Mouse (Mus musculus) cerebellum, adult (tissue): ENCODE measurements around the gene Mlst8.

Experiments
- ATAC-seq: cut with Nextera tagmentation; 2 replicates; pipeline ENCODE4 v1.9.2; 2017; ENCODE audit warnings: mild to moderate bottlenecking, moderate library complexity, mixed read lengths; ENCODE audit not compliant: insufficient number of reproducible peaks, low FRiP score, low TSS enrichment

The Mlst8 gene

GRCm38 (mm10) chr17:24478663-24479380 lies at the start of gene Mlst8:
Gene Mlst8, minus strand, starts transcription at chr17:24479078.
- peak; percentile 84 for ATAC-seq

DNA sequence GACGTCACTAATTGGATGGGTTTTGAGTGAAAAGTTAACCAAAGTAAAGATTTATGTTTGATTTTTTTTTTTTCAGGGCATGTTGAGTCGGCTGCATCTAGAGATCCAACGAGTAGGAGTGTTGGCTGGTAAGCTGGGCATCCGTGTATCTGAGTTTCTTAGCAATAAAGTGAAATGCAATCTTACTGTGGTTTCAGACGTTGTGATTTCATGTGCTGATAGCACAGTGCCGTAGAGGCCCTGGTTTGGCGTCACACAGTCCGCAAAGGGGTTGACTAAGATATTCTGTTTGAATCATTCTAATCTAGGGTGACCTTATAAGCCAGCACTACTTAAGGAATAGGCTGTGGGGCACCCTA lies 49.7 kb upstream of the Mlst8 start:
- ATAC-seq: no peak

- ATAC-seq: peak; percentile 94
Observed at GRCm38 (mm10) chr17:24527723-24528559, 49.1 kb upstream of the Mlst8 start, which contains the start of gene Traf7. Gene Traf7, minus strand, starts transcription at chr17:24527938.

DNA sequence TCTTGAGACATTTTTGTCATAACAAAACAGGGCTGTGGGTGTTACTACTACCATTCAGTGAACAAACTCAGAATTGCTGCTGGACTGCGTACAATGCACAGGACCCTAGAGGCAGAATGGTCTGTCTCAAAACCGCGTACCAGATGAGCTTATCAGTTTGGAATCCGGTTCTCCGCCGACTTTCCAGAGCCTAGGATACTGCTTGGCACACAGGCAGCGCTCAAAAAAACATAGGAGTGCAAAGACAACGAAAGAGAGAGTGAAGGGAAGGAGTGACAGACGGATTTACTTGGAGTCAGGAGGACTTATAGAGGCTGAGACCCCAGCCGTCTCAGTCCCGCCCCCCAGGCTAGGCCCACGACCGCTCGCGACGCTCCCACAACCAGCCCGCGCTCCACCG lies 48.4 kb upstream of the Mlst8 start:
- no peak for ATAC-seq

DNA sequence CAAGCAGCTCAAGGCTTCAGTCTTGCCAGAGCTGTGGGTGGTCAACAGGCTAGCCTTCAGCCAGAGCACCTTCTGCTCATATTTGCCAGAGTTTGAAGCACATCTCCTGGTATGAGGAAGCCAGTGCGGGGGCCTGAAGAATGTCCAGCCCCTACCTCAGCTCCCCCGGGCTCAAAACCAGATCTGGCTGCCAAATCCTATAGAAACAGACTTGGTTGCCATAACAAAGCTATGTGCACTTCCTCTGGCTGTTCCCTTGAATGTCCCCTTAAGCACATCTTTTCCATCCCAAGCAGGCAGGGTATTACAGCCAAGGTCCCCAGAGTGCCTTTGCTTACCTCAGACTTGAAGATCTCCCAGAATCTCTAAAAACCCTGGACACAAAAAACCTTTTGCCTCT lies 45.9 kb upstream of the Mlst8 start:
- no peak for ATAC-seq

DNA sequence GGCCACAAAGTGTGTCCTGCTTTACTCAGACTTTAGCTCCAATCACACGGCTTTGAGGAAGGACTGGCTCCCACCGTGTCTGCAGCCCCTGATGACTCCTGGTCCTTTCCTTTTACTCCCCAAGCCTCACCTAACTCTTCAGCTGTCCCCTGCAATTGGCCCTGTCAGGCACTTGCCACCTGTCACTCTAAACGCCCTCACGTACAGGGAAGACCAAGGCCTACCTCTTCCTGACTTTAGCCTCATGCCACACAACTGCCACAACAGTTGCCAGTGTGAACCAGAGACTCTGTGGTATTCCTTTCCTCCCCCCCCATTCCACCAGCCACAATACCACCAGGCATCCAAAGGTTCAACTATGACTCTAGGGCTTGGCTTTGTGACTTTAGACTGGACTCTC lies 41.6 kb upstream of the Mlst8 start:
- no peak for ATAC-seq

GRCm38 (mm10) chr17:24514270-24515257 lies 35.7 kb upstream of the Mlst8 start:
- no peak for ATAC-seq

GRCm38 (mm10) chr17:24513609-24514008 lies 34.7 kb upstream of the Mlst8 start:
- no peak for ATAC-seq

DNA sequence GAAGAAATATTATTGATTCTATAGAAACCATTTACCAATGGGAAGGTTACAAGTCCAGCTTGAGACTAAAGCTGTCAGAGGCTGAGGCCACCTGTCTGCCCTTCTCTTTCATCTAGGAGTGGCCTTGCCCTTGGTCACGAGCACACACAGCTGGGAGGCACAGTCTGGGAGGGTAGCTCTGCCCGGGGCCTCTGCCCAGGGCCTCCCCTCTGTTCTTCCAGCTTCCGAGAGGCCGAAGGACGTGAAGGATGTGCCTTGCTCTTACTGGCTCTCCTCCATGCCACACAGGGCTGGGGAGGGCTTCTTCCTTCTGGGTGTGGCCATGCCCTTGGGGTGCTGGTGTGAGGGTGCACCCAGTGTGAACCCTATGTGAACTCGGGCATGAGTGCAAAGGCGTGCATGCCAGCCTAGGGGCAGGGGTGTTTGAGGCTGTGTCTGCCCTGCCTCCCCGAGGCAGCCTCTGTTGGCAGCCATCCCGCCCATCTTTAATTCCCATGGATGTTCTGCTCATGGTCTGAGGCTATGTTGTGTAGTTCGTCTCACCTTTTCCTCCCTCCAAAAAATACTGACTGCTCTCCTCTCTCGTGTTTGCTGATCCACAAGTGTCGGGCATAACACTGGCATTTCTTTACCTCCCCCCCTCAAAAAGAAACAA lies 29.1 kb upstream of the Mlst8 start:
- no peak for ATAC-seq

- no peak for ATAC-seq
Observed at GRCm38 (mm10) chr17:24507129-24507664, 28.3 kb upstream of the Mlst8 start.

DNA sequence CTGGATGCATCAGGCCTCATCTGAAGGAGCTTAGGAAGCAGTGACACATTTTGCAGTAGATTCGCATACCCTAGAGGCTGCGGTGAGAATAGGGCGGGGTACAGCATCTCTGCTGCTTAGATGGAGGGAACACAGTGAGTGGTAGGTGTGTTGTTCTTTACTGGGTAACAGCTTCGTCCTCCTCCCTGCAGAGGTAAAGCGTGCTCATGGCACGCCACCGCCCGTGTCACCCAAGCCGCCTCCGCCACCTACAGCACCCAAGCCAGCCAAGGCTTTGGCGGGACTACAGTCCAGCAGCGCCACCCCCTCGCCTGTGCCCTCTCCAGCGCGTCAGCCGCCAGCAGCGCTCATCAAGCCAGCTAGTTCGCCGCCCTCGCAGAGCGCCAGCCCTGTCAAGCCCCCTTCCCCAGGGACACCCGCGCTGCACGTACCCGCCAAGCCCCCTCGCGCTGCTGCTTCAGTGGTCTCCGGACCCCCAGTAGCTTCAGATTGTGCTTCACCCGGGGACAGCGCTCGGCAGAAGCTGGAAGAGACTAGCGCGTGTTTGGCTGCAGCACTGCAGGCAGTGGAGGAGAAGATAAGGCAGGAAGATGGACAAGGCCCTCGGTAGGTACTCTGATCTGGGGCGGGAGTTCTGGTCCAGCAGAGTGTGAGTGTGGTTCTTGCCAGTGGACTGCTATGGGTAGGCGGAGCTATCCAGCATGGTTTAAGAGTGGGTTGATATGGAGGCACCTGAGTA lies 27.6 kb upstream of the Mlst8 start:
- no peak for ATAC-seq

DNA sequence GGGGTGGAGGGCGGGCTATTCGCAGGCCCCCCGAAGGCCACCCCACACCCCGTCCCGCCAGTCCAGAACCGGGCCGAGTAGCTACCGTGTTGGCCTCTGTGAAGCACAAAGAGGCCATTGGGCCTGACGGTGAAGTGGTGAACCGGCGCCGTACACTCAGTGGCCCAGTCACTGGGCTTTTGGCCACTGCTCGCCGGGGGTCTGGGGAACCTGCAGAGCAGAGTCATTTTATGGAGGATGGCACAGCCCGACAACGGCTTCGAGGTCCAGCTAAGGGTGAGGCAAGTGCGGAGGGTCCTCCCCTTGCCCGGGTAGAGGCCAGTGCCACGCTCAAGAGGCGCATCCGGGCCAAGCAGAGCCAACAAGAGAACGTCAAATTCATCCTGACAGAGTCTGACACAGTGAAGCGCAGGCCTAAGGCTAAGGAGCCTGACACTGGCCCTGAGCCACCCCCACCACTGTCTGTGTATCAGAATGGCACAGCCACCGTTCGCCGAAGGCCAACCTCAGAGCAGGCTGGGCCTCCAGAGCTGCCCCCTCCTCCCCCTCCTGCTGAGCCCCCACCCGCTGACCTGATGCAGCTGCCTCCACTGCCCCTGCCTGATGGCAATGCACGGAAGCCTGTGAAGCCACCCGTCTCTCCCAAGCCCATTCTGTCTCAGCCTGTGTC lies 26.5 kb upstream of the Mlst8 start:
- no peak for ATAC-seq

DNA sequence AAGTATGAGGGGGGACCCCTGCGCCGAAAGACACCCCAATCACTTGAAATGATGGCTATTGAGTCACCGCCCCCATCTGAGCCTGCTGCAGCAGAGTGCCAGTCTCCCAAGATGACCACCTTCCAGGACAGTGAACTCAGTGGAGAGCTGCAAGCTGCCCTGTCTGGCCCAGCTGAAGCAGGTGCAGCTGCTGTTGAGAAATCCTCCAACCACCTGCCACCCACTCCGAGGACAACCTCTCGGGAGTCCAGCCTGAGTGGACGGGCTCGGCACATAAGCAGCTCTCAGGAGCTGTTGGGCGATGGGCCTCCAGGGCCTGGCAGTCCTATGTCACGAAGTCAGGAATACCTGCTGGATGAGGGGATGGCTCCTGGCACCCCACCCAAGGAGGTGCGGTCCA lies 25.2 kb upstream of the Mlst8 start:
- ATAC-seq: no peak

- ATAC-seq: no peak
Observed at GRCm38 (mm10) chr17:24502208-24502607, 23.3 kb upstream of the Mlst8 start.

DNA sequence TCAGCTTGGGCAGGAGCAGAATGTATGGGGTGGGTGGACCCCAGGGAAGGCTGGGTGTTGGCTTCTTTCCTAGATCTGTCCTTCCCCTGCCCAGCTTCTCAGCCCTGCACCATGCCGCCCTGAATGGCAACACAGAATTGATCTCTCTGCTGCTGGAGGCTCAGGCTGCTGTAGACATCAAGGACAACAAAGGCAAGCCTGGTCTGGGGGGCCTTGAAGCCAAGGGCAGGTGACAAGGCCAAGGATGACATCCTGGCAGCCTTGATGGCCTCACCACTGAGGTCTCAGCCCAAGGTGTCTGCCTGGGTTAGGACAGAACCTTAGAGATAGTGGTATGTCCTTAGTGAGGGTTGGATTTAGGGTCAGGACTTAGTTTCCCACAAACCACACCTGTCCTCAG lies 17.1 kb upstream of the Mlst8 start:
- no peak for ATAC-seq

- no peak for ATAC-seq
Observed at GRCm38 (mm10) chr17:24495443-24495842, 16.6 kb upstream of the Mlst8 start.

GRCm38 (mm10) chr17:24494627-24495335 lies 15.9 kb upstream of the Mlst8 start:
- ATAC-seq: no peak; the same call in 1 of the 2 replicates

- no peak for ATAC-seq
Observed at GRCm38 (mm10) chr17:24490399-24490798, 11.5 kb upstream of the Mlst8 start.
